Mouse (Mus musculus) layer of hippocampus, postnatal 10 days (tissue): ENCODE measurements at regions not wholly inside any gene's neighbourhood (a gene's known extent, or its start where the extent isn't known, plus 50 kb on each side); places are given as distances from the start of the nearest gene placed in this dataset.

Experiments used
- DNase-seq, 2 experiments: peaks; one replicate each; pipeline ENCODE4 v3.0.0; 2021; ENCODE audit warnings: low spot score in 2 of 2

- no peak for DNase-seq
Observed at GRCm38 (mm10) chr8:34496751-34497150, 385.2 kb upstream of the Gm10131 start.

DNA sequence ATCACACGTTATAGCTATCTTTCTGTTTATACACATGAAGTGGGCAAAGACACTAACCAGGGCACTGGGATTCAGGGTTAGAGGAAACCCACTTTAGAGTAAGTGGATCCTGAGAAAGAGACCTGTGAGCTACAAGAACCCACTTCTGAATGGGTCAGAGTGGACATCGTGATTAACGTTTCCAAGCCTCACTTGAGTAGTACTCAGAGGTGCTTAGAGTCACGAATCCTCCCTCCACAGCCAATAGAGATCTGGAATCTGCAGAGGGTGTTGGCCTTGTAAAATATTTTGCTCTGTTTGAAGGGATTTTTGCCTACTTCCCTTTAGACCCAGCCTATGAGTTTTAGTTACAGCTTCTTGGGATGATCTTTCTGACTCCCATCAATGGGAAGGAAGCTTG, 384.4 kb upstream of the Gm10131 start:
- no peak for DNase-seq

GRCm38 (mm10) chr8:34488746-34489400, 377.3 kb upstream of the Gm10131 start:
- no peak for DNase-seq

GRCm38 (mm10) chr8:34486433-34487096, 375.0 kb upstream of the Gm10131 start:
- DNase-seq: no peak

GRCm38 (mm10) chr8:34485905-34486304, 374.4 kb upstream of the Gm10131 start:
- no peak for DNase-seq

- no peak for DNase-seq
Observed at GRCm38 (mm10) chr8:34485346-34485745, 373.8 kb upstream of the Gm10131 start.

GRCm38 (mm10) chr8:34484551-34485335, 373.2 kb upstream of the Gm10131 start:
- DNase-seq: peak; percentile 46 to 55

DNA sequence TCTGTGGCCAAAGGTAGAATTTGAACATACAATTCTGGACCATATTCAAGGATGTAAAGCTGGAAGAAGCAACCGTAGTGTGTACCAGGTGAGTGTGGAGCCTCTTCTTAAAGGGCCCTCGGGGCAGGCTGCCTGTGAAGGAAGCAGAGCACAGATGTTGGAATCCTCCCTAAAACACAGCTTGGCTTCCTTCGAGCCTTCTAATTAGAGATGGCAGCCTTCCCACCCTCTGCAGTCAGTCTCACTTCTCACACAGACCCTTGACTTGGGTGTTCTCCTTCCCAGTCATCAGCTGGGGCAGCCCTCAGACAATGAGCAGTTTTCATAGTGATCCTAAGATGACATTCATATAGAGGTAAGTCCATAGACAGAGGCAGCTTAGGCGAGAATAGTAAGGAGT, 371.7 kb upstream of the Gm10131 start:
- DNase-seq: no peak

DNA sequence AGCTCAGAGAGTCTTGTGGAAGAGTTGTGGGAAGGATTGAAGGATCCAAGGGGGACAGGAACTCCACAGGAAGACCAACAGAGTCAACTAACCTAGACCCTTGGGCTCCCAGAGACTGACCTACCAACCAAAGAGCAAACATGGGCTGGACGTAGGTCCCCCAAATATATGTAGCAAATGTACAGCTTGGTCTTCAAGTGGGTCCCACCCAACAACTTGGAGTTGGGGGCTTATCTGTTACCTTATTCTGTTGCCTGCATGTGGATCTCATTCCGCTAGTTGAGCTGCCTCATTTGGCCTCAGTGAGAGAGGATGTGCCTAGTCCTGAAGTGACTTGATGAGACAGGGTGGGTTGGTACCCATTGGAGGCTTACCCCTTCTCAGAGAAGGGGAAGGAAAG, 371.1 kb upstream of the Gm10131 start:
- DNase-seq: no peak

DNA sequence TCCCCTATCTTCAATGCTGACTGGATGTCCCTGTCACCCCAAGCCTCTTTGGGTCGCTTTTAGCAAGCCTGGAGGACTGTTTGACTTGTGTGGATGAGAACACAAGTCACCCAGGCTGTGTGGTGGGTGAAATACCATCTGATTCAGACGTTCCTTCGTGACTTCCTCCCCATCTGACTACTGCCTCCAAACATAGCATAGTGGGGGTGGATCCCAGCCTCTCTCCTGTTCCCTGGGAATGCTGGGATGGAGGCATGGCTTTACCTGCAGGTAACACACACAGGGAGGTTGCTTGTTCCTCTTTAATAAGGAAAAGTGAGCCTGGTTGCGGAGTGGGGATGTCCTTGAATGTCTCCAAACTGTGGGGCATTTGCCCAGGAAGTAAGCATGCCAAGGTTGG, 369.0 kb upstream of the Gm10131 start:
- no peak for DNase-seq

DNA sequence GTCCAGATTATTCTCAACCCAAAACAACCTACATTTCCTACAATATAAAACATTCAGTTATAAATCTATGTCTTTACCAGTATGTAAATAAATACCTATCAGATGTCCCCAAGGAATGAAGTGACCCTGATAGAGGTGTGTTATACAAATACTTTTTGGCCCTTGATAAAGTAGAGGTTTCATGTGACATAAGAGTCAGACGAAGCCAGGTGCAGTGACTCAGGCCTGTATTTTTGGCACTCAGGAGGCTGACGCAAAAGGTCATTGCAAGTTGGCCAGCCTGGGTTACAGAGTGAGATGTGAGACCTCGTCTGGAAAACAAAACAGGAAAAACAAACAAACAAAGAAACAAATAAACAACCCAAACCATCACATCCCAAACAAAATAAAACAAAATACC, 367.4 kb upstream of the Gm10131 start:
- DNase-seq: no peak

- no peak for DNase-seq
Observed at GRCm38 (mm10) chr8:34478465-34478864, 366.9 kb upstream of the Gm10131 start.

DNA sequence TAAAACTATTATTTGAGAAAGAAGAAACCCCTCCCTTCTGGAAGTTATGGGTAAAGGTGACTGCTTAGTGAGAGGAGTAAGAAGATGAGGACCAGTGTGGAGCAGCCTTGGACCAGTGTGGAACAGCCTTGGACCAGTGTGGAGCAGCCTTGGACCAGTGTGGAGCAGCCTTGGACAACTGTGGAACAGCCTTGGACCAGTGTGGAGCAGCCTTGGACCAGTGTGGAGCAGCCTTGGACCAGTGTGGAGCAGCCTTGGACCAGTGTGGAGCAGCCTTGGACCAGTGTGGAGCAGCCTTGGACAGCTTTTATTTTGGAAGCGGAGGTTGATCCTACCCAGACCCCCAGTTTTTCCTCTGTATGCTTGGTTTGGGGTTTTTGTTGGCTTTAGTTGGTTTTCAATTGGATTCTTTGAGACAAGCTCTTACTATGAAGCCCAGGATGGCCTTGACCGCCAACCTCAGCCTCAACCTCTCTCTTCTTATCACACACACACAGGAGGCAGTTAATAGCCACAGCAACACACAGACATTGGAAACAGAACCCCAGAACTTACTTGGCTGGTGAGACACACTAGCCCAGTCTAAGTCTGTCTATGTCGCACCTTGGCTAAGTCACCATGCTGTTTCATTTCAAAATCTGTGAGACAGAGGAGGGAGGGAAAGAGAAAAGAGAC, 364.7 kb upstream of the Gm10131 start:
- no peak for DNase-seq

GRCm38 (mm10) chr8:34474593-34474992, 363.1 kb upstream of the Gm10131 start:
- DNase-seq: no peak

GRCm38 (mm10) chr8:34473769-34474168, 362.2 kb upstream of the Gm10131 start:
- no peak for DNase-seq

GRCm38 (mm10) chr8:34473301-34473700, 361.8 kb upstream of the Gm10131 start:
- no peak for DNase-seq

GRCm38 (mm10) chr8:34472846-34473245, 361.3 kb upstream of the Gm10131 start:
- DNase-seq: no peak

DNA sequence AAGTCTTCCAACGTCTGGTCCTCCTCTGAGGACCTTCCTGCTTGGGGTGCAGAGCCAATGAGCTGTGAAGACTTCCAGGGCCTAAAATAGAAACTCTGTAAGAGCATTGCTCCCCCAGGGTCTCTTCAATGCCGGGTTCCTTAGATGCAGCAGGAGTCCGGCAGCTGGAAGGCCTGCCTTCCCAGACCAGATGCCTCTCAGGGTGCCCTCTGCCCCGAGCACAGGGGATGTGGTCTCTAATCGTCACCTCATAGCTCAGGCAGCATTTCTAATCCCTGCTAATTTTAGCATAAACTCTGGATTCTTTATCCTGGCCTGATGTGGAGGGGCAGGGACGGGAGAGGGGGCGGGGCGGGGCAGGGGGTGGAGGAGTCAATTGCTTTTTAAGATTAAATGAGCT, 360.9 kb upstream of the Gm10131 start:
- no peak for DNase-seq

- DNase-seq: no peak
Observed at GRCm38 (mm10) chr8:34469091-34469490, 357.6 kb upstream of the Gm10131 start.

DNA sequence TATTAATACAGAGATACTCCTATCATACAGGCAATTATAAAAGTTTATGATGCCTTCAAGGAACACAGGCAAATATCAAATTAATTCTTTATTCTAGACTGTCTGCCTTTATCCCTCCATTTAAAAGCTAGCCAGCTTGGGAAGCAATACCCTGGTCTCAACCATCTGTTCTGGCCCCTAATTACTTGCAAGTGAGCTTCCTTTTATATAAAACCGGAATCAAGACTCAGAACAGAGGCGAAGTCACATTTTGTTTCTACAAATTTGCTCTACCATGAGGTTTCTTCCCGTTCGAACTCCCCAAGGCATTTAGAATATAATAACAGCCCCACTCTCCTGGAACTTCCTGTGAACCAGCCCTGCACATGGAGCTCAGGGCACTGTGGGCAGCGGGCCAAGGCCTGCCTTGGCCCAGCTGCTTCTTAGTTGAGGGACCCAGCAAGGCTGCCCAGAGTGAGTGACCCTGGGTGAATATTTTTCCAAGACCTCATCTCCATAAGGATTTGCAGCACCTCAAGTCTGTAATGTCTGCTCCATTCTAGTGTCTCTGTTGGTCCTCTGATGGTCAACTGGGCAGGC, 355.3 kb upstream of the Gm10131 start:
- DNase-seq: no peak

DNA sequence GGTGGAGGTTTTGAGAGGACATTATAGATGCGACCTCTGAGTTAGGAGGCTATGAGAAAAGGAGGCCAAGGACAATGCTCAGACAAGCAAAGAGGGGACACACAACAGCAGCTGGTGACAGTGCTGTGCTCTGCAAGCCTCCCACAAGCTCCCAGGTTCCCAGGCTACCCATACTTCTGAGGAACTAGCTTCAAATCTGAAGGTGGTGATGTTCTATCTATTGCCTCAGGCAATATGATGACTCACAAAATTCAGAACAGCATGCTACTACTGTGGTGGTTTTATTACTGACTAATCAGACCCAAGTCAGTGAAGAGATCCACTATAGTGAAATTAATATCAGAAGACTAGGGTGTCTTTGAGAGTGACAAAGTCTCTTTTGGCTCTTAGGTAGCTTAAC, 353.9 kb upstream of the Gm10131 start:
- no peak for DNase-seq
